Mouse (Mus musculus) megakaryocyte, adult 5-6 weeks (primary cell): ENCODE measurements around the gene Prkce. TPM values are rescaled to one million over a fixed set of nuclear protein-coding genes. Genes with fewer than 3 reads are reported as not detected.
A peak's percentile ranks its signal among the peaks of the same experiment; 100 is the strongest.

Experiments
- ATAC-seq: 2 replicates; pipeline ENCODE4 v1.8.0; 2016; ENCODE audit warnings: mild to moderate bottlenecking, inconsistent platforms; ENCODE audit not compliant: poor library complexity, severe bottlenecking
- total RNA-seq, 2 experiments: library from RNA; stranded (forward) in 1 of 2; stranded (reverse) in 1 of 2; fragments of 153-499, 151-499 nt in 1 of 2; fragments of 221-1000, 200-1000 nt in 1 of 2; gene quantifications; 2 replicates each; pipeline versions ENCODE4 v1.2.3 to v1.2.4; 2015 to 2017

Gene Prkce
- total RNA-seq, 2 experiments from 2014 or later = 3.5 to 8.1 TPM

DNA sequence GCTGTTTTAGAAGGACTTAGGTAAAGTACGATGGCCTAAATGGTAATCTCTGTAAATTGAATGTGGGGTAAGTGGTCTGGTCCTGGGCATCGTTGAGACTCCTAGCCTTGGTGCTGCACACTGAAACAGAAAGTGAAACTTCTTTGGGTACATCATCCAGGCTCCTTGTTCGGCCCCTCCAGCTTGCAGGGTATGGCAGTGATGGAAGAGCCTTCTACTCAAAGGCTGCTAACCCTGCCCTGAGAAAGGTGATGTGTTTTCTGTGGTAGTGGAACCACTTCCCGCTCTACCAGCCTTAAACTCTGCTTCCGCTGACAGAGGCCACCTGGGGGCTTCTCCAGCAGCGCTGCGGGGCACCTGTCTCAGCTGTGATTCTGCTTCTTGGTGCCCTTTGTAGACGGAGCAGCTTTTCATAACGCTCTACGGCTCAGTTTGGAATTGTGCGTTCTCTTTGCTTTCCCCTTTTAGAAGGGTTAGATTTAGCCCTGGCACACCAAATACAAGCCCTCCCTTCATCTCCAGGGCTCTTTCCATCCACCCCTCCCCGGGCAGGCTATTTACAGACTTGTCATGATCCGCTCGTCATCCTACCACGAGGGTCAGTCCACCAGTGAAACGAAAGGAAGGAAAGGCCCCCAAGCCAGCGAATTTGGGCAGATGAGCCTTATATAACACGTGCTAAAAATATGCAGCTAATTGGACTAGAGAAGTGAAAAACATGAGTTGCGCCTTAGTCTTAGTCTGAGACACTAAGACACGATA lies 270.1 kb downstream of the Prkce start:
- peak; percentile 71 for ATAC-seq

- ATAC-seq = no peak
Measured at GRCm38 (mm10) chr17:86438278-86438661, 270.7 kb downstream of the Prkce start.

- no peak for ATAC-seq
Measured at GRCm38 (mm10) chr17:86438763-86439162, 271.2 kb downstream of the Prkce start.

- ATAC-seq = no peak
Measured at GRCm38 (mm10) chr17:86441098-86441497, 273.5 kb downstream of the Prkce start.

DNA sequence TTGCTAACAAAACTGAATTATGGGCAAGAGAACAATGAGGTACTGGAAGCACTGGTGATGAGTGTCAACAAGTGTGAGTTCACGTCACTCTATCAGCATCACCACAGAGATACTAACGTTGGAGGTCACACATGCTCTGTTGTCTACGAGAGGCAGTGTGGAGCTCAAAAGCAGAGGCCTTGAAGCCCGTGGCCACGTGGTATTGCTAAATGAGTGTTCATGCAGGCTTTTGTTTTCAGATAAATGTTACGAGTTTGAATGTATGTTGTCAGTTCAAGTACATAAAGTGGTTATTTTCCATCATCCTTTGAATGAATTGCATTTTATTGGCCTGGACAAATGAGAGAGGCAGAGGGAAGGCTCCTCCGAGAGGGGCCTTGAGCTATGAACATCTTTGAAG lies 276.3 kb downstream of the Prkce start:
- ATAC-seq = no peak

DNA sequence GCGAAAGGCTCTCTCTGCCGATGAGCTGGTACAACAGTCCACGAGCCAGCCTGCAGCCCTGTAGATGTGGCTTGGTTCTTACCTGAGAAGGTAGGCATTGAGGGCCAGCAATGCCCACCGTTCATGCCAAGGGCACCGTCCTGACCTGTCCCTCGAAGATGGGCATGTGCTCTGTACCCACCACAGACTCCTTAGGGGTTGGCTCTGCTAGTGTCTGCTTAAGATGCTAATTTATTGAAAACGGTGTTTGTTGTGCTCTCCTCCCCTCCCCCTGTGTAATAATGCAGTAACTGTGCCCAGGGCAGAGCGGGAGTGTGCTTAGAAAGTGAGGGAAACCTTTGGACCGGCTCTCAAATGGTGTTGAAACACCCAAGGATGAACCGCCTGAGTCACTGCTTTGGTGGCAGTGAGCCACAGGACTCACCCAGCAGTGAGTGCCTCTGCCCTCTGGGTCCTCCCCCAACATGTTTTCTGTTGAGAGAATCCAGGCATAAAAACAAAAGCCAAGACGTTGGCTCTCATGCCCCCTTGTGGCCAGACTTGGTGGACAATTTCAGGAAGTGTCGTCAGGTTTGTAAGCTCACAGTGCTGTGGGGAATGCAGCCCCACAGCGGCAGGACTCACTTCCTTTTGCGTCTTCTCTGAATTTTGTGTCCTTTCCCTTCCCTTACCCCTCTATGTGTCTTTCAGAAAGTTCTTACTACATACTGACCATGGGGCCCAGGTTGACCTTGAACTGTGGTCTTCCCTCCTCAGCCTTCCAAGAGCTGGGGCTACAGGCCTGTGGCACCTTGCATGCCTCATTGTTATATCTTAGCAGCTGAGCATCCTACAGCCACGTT lies 277.2 kb downstream of the Prkce start:
- peak; percentile 89 for ATAC-seq

DNA sequence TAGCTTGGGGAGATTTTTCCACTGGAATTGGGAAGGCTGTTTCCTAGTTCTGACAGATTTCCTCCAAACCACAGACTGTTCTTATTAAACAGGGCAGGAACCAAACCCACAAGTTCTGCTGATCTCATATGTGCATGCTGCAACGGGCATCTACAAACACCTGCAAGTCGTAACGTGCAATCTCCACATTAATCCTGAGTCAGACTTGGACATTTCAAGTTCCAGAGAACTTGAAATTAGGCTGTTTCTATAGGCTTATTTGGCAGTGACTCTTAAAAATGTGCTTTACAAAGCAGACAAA lies 277.8 kb downstream of the Prkce start:
- ATAC-seq = no peak

GRCm38 (mm10) chr17:86445900-86446299 lies 278.3 kb downstream of the Prkce start:
- no peak for ATAC-seq

GRCm38 (mm10) chr17:86447101-86447598 lies 279.6 kb downstream of the Prkce start:
- ATAC-seq = peak; percentile 72

DNA sequence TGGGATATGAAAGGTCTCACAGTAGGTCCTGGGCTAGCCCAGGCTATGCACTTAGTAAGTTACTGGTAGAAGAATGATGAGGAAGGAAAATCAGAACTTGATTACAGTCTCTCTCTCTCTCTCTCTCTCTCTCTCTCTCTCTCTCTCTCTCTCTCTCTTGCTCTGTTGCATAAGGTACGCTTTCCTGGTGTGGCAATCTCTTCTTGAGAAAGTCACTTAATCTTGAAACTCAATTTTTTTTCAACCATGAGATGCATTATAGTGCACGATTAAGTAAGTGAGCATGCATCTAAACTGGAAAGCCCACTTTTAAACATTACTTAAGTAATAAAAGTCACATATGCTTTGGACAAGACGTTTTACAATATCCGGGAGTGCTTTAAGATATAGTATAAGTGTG lies 285.3 kb downstream of the Prkce start:
- peak; percentile 40 for ATAC-seq

DNA sequence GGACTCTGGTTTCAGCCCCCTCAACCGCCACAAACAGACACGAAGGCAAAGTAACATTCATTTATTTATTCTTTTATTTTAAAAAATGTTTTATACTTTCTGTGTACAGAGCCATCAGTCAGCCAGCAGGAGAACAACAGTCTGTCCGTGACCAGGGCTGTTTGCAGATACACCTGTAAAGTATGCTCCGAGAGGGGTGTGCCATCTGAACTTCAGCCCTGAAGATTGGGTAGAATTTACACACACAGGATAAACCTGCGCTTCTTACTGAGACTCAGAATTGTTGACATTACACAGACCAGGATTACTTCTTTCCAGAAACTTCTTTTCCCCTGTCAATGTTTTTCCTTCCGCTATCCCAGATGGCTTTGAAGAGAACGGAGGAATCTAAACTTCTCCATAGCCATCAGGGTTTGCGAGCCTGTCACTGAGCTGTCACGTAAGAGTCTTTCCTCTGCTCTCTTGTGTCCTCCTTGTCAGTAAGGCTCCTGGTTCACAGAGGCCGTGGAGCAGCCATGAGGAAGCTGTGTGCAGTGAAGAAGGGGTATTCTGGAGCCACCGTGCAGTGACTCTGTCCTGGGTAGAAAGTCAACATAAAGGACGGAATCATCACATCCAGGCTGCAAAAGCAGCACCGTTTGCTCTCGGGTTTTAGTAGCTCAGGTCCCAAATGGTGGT lies 286.2 kb downstream of the Prkce start:
- ATAC-seq = no peak

DNA sequence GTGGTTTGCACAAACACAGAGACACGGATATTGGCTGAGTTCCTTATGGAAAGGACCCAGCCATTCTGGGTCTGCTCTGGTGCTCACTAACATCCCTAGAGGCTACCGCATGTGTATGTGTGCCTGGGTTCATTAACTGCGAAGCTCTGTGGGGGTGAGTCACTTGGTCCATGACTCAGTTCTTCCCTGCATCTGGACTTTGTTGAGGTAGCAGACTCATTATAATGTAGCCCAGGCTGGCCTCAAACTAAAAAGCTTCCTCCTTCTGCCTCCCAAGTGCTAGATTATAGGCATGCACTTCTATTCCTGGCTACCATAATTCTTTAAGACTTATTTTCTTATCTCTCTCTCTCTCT lies 286.7 kb downstream of the Prkce start:
- ATAC-seq = no peak

DNA sequence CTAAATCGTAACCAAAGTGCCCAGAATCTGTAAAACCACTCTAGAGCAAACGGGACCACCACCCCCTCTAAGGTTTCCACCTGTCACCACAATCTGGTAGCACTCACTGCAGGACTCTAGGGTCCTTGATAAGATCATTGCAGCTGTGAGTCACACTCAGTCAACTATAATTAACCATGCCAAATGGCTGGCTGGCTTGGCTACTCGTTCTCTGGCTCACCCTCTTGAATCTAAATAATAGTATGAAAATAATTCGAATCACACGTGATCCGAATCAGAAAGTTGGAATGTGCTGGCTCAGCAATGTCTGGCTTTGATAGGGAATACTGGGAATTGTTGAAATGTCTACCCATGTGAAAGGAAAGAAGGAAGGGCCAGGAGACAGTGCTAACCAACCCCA lies 288.9 kb downstream of the Prkce start:
- ATAC-seq = no peak

DNA sequence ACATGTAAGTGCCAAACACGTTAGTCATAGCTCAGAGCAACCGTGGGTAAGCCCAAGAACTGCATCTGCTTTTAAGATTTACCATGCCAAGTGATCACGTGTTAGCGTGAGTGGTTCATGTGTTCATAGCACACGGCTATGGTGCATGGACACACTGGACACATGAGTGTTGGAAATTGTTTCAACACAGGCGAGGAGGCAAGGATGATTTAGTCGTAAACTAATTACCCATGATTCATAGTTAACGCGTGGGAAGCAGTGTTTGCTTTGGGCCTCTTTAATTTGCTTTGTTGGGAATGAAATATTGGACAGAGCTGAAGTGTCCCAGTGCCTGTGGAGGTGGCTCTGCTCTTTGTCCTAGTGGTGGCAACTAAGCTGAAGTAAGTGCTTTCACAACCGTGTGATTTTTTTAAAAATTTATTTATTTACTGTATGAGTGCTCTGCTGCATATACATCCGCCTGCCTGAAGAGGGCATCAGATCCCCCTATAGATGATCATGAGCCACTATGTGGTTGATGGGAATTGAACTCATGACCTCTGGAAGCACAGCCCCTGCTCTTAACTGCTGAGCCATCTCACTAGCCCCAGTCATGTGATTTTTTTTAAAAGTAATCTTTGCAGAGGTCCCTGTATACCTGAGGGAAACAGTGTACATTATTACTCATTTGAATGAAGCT lies 290.9 kb downstream of the Prkce start:
- ATAC-seq = no peak

GRCm38 (mm10) chr17:86460645-86461430 lies 293.3 kb downstream of the Prkce start:
- ATAC-seq = no peak

DNA sequence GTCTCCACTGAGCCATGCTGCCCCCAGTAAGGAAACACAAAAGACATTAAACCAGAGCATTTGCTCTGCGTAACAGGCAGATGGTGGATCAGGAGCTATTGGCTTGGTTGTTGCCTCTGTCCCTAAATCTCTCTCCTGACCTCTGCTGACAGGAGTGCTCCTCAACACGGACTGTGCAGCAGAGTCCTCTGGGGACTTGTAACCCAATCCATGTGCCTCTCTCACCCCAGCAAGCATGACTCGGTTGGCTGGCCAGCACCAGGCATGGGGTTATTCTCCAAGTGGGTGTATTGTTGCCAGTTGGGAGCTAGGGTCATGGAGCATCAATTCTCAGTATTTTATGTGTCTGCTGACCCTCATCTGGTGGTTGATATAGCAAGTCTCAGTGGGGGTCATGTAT lies 295.8 kb downstream of the Prkce start:
- no peak for ATAC-seq

- no peak for ATAC-seq
Measured at GRCm38 (mm10) chr17:86464197-86464596, 296.6 kb downstream of the Prkce start.

- ATAC-seq = no peak
Measured at GRCm38 (mm10) chr17:86464689-86465363, 297.2 kb downstream of the Prkce start.

DNA sequence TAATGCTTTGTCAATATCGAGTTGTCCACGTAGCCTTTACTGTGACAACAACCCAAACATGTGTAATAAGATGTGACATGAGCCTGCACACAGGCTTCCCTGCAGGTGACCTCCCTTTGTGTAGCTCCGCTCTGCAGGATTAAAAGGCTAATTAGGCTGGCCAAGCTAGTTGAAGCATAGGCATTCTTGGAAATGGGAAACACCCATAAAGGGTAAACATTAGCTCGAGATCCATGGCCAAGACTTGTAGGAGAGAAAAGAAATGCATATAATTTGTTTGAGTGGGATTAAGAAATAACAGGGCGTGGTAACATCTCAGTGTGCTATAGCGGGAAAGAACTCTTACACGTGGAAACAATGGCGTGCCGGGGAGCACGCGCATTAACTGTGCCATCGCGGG lies 298.3 kb downstream of the Prkce start:
- no peak for ATAC-seq

DNA sequence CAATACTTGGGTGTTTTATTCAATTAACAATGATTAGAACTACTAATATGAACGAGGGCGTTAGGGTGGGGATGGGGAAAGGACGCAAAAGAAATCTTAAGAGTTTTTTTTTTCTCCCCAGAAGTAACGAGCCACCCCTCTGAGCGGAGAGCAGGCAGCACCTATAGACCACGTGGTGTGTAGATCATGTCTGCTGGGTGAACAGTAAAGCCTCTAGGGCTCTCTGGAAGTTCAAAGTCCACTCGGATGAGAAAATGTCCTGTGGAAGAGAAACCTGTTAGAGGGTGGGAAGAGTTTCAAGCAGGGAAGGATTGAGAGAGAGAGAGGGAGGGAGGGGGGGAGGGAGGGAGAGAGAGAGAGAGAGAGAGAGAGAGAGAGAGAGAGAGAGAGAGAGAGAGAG lies 298.8 kb downstream of the Prkce start:
- ATAC-seq = no peak
